Mouse (Mus musculus): ENCODE measurements around the gene Pde4d. TPM values are rescaled to one million over a fixed set of nuclear protein-coding genes. Genes with fewer than 3 reads are reported as not detected.

The Pde4d gene
- total RNA-seq, 2 experiments from 2014 or later: 36.9 to 46.8 TPM

- DNase-seq: no peak
- intact Hi-C loops (cut with DNase I): no loop called here
These were observed 667.6 kb downstream of the Pde4d start for GRCm38 (mm10) chr13:109117210-109117791.

GRCm38 (mm10) chr13:109118296-109118800 is 668.6 kb downstream of the Pde4d start:
- no peak for DNase-seq
- intact Hi-C loops (cut with DNase I): no loop called here

- DNase-seq: no peak
- intact Hi-C loops (cut with DNase I): no loop called here
These were observed 672.1 kb downstream of the Pde4d start for GRCm38 (mm10) chr13:109121867-109122266.

- intact Hi-C loops (cut with DNase I): no loop called here
- DNase-seq: no peak
These were observed 686.7 kb downstream of the Pde4d start for GRCm38 (mm10) chr13:109136405-109136804.

GRCm38 (mm10) chr13:109158703-109159102 is 709.0 kb downstream of the Pde4d start:
- intact Hi-C loops (cut with DNase I): no loop called here
- DNase-seq: no peak

GRCm38 (mm10) chr13:109168556-109169334 is 719.0 kb downstream of the Pde4d start:
- no peak for DNase-seq

GRCm38 (mm10) chr13:109169335-109169606 is 719.5 kb downstream of the Pde4d start:
- intact Hi-C loops (cut with DNase I): no loop called here
- DNase-seq: no peak

More at GRCm38 (mm10) chr13:109168556-109169334, 719.0 kb downstream of the Pde4d start:
- intact Hi-C loops (cut with DNase I): no loop called here

GRCm38 (mm10) chr13:109171688-109172087 is 721.9 kb downstream of the Pde4d start:
- DNase-seq: no peak
- intact Hi-C loops (cut with DNase I): no loop called here

GRCm38 (mm10) chr13:109175281-109175680 is 725.5 kb downstream of the Pde4d start:
- intact Hi-C loops (cut with DNase I): no loop called here
- DNase-seq: no peak

GRCm38 (mm10) chr13:109175852-109176621 is 726.3 kb downstream of the Pde4d start:
- intact Hi-C loops (cut with DNase I): no loop called here
- no peak for DNase-seq

GRCm38 (mm10) chr13:109181363-109181762 is 731.6 kb downstream of the Pde4d start:
- DNase-seq: no peak
- intact Hi-C loops (cut with DNase I): no loop called here

GRCm38 (mm10) chr13:109190652-109191051 is 740.9 kb downstream of the Pde4d start:
- intact Hi-C loops (cut with DNase I): no loop called here
- no peak for DNase-seq

- intact Hi-C loops (cut with DNase I): no loop called here
- no peak for DNase-seq
These were observed 741.4 kb downstream of the Pde4d start for GRCm38 (mm10) chr13:109191176-109191575.

GRCm38 (mm10) chr13:109205541-109205940 is 755.8 kb downstream of the Pde4d start:
- no peak for DNase-seq
- intact Hi-C loops (cut with DNase I): no loop called here

- no peak for DNase-seq
- intact Hi-C loops (cut with DNase I): no loop called here
These were observed 758.9 kb downstream of the Pde4d start for GRCm38 (mm10) chr13:109208607-109209006.

GRCm38 (mm10) chr13:109209413-109209812 is 759.7 kb downstream of the Pde4d start:
- peak in 1 of 2 experiments; percentile 10 for DNase-seq
- intact Hi-C loops (cut with DNase I): no loop called here

GRCm38 (mm10) chr13:109210403-109210802 is 760.7 kb downstream of the Pde4d start:
- intact Hi-C loops (cut with DNase I): loop anchor here (2.0 to 10.0 kb wide), 5 partner anchors 398 to 1053 kb away; partner anchors contain the start of genes Ercc8 and Ndufaf2
- peak; percentile 80 to 89 for DNase-seq

GRCm38 (mm10) chr13:109211471-109211870 is 761.7 kb downstream of the Pde4d start:
- no peak for DNase-seq
- intact Hi-C loops (cut with DNase I): loop anchor here (2.0 to 10.0 kb wide), 5 partner anchors 399 to 1054 kb away; partner anchors contain the start of genes Ercc8 and Ndufaf2

- intact Hi-C loops (cut with DNase I): loop anchor here (2.0 to 10.0 kb wide), 7 partner anchors 329 to 1055 kb away; partner anchors contain the start of genes Ercc8 and Ndufaf2
- no peak for DNase-seq
These were observed 762.3 kb downstream of the Pde4d start for GRCm38 (mm10) chr13:109211941-109212487.

GRCm38 (mm10) chr13:109212788-109213473 is 763.2 kb downstream of the Pde4d start:
- intact Hi-C loops (cut with DNase I): loop anchor here (2.0 to 10.0 kb wide), 6 partner anchors 330 to 1056 kb away; partner anchors contain the start of genes Ercc8 and Ndufaf2
- peak in 1 of 2 experiments; percentile 50 for DNase-seq

All from heart, postnatal 14 days (tissue).